Mouse (Mus musculus): ENCODE measurements at regions not wholly inside any gene's neighbourhood (a gene's known extent, or its start where the extent isn't known, plus 50 kb on each side); places are given as distances from the start of the nearest gene placed in this dataset.
A peak's percentile ranks its signal among the peaks of the same experiment; 100 is the strongest.

- Histone ChIP-seq H3K4me3 (ENCODE audit: low read depth, low read length) (no peak overlapping the region), H3K9me3 (ENCODE audit: low read length) (no peaks in the 10 kb centered on the region), H3K27me3 (replicated peaks; ENCODE audit: insufficient read depth, low read length) (no peaks in the 10 kb centered on the region), H3K36me3 (ENCODE audit: insufficient read depth, low read length) (no peaks in the 10 kb centered on the region), H3K27ac (ENCODE audit: low read length) (no peak overlapping the region), H3K4me2 (replicated peaks; ENCODE audit: low read depth, low read length) (no peak overlapping the region), H3K9ac (replicated peaks; ENCODE audit: low read depth) (no peak overlapping the region), H3K4me1 (ENCODE audit: insufficient read depth, low read depth, low read length) (peaks cover 3% of the 10 kb centered on the region; the same call in 1 of the 2 replicates)
- ATAC-seq (peak; percentile 34; the same call in 1 of the 2 replicates), DNase-seq (ENCODE audit: low spot score) (peak; percentile 49)
- WGBS, result 60% methylated on average over 17 of the region's 17 CpGs
- TF ChIP-seq CTCF (IDR thresholded peaks at IDR 0.05) (no peak), EP300 (IDR thresholded peaks at IDR 0.05) (no peak)
Measured at GRCm38 (mm10) chr12:71627421-71628339, 203.2 kb upstream of the Daam1 start.

GRCm38 (mm10) chr12:71628340-71628738 lies 202.5 kb upstream of the Daam1 start:
- no peaks in the 10 kb centered on the region for H3K9me3 ChIP-seq (ENCODE audit: low read length)
- peaks cover 3% of the 10 kb centered on the region; the same call in 1 of the 2 replicates for H3K4me1 ChIP-seq (ENCODE audit: insufficient read depth, low read depth, low read length)
- ATAC-seq (no peak), DNase-seq (ENCODE audit: low spot score) (no peak)
- H3K36me3 ChIP-seq (ENCODE audit: insufficient read depth, low read length), result no peaks in the 10 kb centered on the region
- H3K27me3 ChIP-seq (replicated peaks; ENCODE audit: insufficient read depth, low read length), result no peaks in the 10 kb centered on the region
- no peak overlapping the region for H3K9ac ChIP-seq (replicated peaks; ENCODE audit: low read depth)
- WGBS, result 74% methylated on average over 5 of the region's 5 CpGs
- H3K27ac ChIP-seq (ENCODE audit: low read length), result no peak overlapping the region
- no peak overlapping the region for H3K4me2 ChIP-seq (replicated peaks; ENCODE audit: low read depth, low read length)
- no peak for TF ChIP-seq EP300 (IDR thresholded peaks at IDR 0.05)
- no peak for TF ChIP-seq CTCF (IDR thresholded peaks at IDR 0.05)
- H3K4me3 ChIP-seq (ENCODE audit: low read depth, low read length), result no peak overlapping the region

- no peak overlapping the region for H3K9ac ChIP-seq (replicated peaks; ENCODE audit: low read depth)
- H3K27me3 ChIP-seq (replicated peaks; ENCODE audit: insufficient read depth, low read length), result no peaks in the 10 kb centered on the region
- H3K4me2 ChIP-seq (replicated peaks; ENCODE audit: low read depth, low read length), result no peak overlapping the region
- no peak overlapping the region for H3K27ac ChIP-seq (ENCODE audit: low read length)
- H3K4me1 ChIP-seq (ENCODE audit: insufficient read depth, low read depth, low read length), result peaks cover 3% of the 10 kb centered on the region; the same call in 1 of the 2 replicates
- DNase-seq (ENCODE audit: low spot score), result no peak
- no peak overlapping the region for H3K4me3 ChIP-seq (ENCODE audit: low read depth, low read length)
- no peaks in the 10 kb centered on the region for H3K36me3 ChIP-seq (ENCODE audit: insufficient read depth, low read length)
- 82% methylated on average over 10 of the region's 10 CpGs for WGBS
- no peaks in the 10 kb centered on the region for H3K9me3 ChIP-seq (ENCODE audit: low read length)
- TF ChIP-seq CTCF (IDR thresholded peaks at IDR 0.05) (no peak), EP300 (IDR thresholded peaks at IDR 0.05) (no peak)
- no peak for ATAC-seq
Measured at GRCm38 (mm10) chr12:71628796-71629195, 202.1 kb upstream of the Daam1 start.

GRCm38 (mm10) chr12:71630386-71630785 lies 200.5 kb upstream of the Daam1 start:
- no peak for ATAC-seq
- no peak overlapping the region for H3K4me3 ChIP-seq (ENCODE audit: low read depth, low read length)
- no peak for DNase-seq (ENCODE audit: low spot score)
- H3K4me1 ChIP-seq (ENCODE audit: insufficient read depth, low read depth, low read length), result no peaks in the 10 kb centered on the region
- H3K27me3 ChIP-seq (replicated peaks; ENCODE audit: insufficient read depth, low read length), result no peaks in the 10 kb centered on the region
- 91% methylated on average over 3 of the region's 3 CpGs for whole genome bisulfite sequencing
- TF ChIP-seq EP300 (IDR thresholded peaks at IDR 0.05), result no peak
- no peaks in the 10 kb centered on the region for H3K9me3 ChIP-seq (ENCODE audit: low read length)
- no peak overlapping the region for H3K27ac ChIP-seq (ENCODE audit: low read length)
- no peaks in the 10 kb centered on the region for H3K36me3 ChIP-seq (ENCODE audit: insufficient read depth, low read length)
- H3K9ac ChIP-seq (replicated peaks; ENCODE audit: low read depth), result no peak overlapping the region
- no peak overlapping the region for H3K4me2 ChIP-seq (replicated peaks; ENCODE audit: low read depth, low read length)

- no peak for TF ChIP-seq EP300 (IDR thresholded peaks at IDR 0.05)
- no peak for TF ChIP-seq CTCF (IDR thresholded peaks at IDR 0.05)
- H3K9ac ChIP-seq (replicated peaks; ENCODE audit: low read depth), result no peak overlapping the region
- H3K4me2 ChIP-seq (replicated peaks; ENCODE audit: low read depth, low read length), result no peak overlapping the region
- no peaks in the 10 kb centered on the region for H3K36me3 ChIP-seq (ENCODE audit: insufficient read depth, low read length)
- no peaks in the 10 kb centered on the region; the same call in 1 of the 2 replicates for H3K4me1 ChIP-seq (ENCODE audit: insufficient read depth, low read depth, low read length)
- H3K9me3 ChIP-seq (ENCODE audit: low read length), result no peaks in the 10 kb centered on the region
- ATAC-seq, result peak; percentile 37; the same call in 1 of the 2 replicates
- WGBS, result 78% methylated on average over 6 of the region's 6 CpGs
- H3K27me3 ChIP-seq (replicated peaks; ENCODE audit: insufficient read depth, low read length), result no peaks in the 10 kb centered on the region
- no peak for DNase-seq (ENCODE audit: low spot score)
- H3K4me3 ChIP-seq (ENCODE audit: low read depth, low read length), result no peak overlapping the region
- no peak overlapping the region for H3K27ac ChIP-seq (ENCODE audit: low read length)
Measured at GRCm38 (mm10) chr12:71636300-71636699, 194.6 kb upstream of the Daam1 start.

- WGBS, result 32% methylated on average over 3 of the region's 3 CpGs
- no peaks in the 10 kb centered on the region for H3K9me3 ChIP-seq (ENCODE audit: low read length)
Measured at GRCm38 (mm10) chr12:71637248-71637647, 193.6 kb upstream of the Daam1 start.

More at GRCm38 (mm10) chr12:71637248-71637647, 193.6 kb upstream of the Daam1 start:
- Histone ChIP-seq H3K9ac (replicated peaks; ENCODE audit: low read depth) (no peak overlapping the region), H3K27me3 (replicated peaks; ENCODE audit: insufficient read depth, low read length) (no peaks in the 10 kb centered on the region), H3K36me3 (ENCODE audit: insufficient read depth, low read length) (no peaks in the 10 kb centered on the region), H3K27ac (ENCODE audit: low read length) (no peak overlapping the region), H3K4me1 (ENCODE audit: insufficient read depth, low read depth, low read length) (no peaks in the 10 kb centered on the region; the same call in 1 of the 2 replicates), H3K4me2 (replicated peaks; ENCODE audit: low read depth, low read length) (no peak overlapping the region), H3K4me3 (ENCODE audit: low read depth, low read length) (no peak overlapping the region)
- peak; percentile 81 for DNase-seq (ENCODE audit: low spot score)
- TF ChIP-seq CTCF (IDR thresholded peaks at IDR 0.05) (no peak), EP300 (IDR thresholded peaks at IDR 0.05) (peak; percentile 52; the same call in 1 of the 2 replicates)
- ATAC-seq, result peak; percentile 79

All from lung, postnatal 0 days (tissue).